Mouse (Mus musculus): ENCODE data around the gene Pbx1. TPM values are rescaled to one million over a fixed set of nuclear protein-coding genes. Genes with fewer than 3 reads are reported as not detected.
"Not testable (repeated sequence)": the region's sequence is repeated elsewhere in the genome, so short reads cannot be mapped to it uniquely, and the experiment has no call there.

Pbx1 gene
- polyA plus RNA-seq (2016; fragmentation: Nextera tagmentation; extraction: Ambion mirVana) = 34.4 and 35.4 TPM in 2 replicates

GRCm38 (mm10) chr1:168432232-168432280 lies at the start of gene Pbx1:
Gene Pbx1, minus strand, starts transcription at chr1:168432270.
- H3K9me3 ChIP-seq; H3K36me3 ChIP-seq; DNase-seq (ENCODE audit: low spot score); H3K27me3 ChIP-seq (ENCODE audit: insufficient read depth, poor library complexity, severe bottlenecking): not testable (repeated sequence)
- Histone ChIP-seq H3K4me3 (peak within 1 kb of the TSS; percentile 87), H3K4me1 (replicated peaks) (peaks cover 19% of the 10 kb centered on the region), H3K27ac (peak within 1 kb of the TSS; percentile 98)

DNA sequence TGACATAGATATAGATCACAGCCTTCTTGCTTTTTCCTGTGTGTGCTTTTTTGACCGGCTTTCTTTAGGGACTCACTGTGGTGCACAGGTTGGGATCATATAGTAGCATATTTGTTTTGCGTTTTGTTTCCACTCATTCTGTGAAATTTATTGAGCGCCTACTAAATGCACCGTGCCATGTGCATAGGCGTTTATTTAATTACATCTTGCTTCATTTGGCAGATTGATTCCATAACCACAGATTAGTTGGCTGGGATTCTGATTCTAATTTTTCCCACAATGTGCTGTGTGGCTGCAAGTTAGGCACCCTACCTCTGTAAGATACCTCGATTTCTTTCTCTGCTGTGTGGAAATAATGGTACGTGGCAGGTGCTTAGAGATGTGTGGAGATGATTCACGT lies 47.6 kb upstream of the Pbx1 start:
- DNase-seq (ENCODE audit: low spot score) = no peak
- Histone ChIP-seq H3K27me3 (ENCODE audit: insufficient read depth, poor library complexity, severe bottlenecking) (no peaks in the 10 kb centered on the region), H3K9me3 (no peaks in the 10 kb centered on the region), H3K4me1 (replicated peaks) (peaks cover 20% of the 10 kb centered on the region), H3K4me3 (no peak overlapping the region), H3K36me3 (no peaks in the 10 kb centered on the region), H3K27ac (no peak overlapping the region)
- 94% methylated on average over 8 of the region's 8 CpGs for WGBS

DNA sequence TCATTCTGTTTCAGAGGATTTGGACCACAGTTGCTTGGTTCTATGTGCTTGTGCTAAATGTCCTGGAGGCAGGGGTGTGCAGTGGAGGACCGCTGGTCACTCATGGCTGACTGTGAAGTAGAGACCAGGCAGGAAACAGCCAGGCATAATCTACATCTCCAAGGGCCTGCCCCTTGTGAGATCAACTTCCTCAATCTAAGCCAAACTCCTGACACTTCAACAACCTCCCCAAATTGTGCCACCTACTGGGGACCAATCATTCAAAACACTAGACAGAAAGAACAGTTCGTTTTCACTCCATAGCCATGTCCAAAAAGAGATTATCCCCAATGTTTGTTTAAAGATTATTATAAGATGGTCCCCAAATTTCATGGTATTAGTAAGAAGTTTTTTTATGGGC lies 46.8 kb upstream of the Pbx1 start:
- no peak overlapping the region for H3K4me3 ChIP-seq
- no peaks in the 10 kb centered on the region for H3K9me3 ChIP-seq
- 64% methylated on average over 2 of the region's 2 CpGs for WGBS
- H3K36me3 ChIP-seq = no peaks in the 10 kb centered on the region
- H3K27ac ChIP-seq = no peak overlapping the region
- DNase-seq (ENCODE audit: low spot score) = no peak
- H3K4me1 ChIP-seq (replicated peaks) = peaks cover 28% of the 10 kb centered on the region
- no peaks in the 10 kb centered on the region for H3K27me3 ChIP-seq (ENCODE audit: insufficient read depth, poor library complexity, severe bottlenecking)

- Histone ChIP-seq H3K27me3 (ENCODE audit: insufficient read depth, poor library complexity, severe bottlenecking) (no peaks in the 10 kb centered on the region), H3K9me3 (no peaks in the 10 kb centered on the region), H3K4me1 (replicated peaks) (peaks cover 41% of the 10 kb centered on the region), H3K4me3 (no peak overlapping the region), H3K27ac (peak overlapping the region; percentile 71), H3K36me3 (no peaks in the 10 kb centered on the region)
- no peak for DNase-seq (ENCODE audit: low spot score)
- 57% methylated on average over 3 of the region's 3 CpGs for WGBS
Observed at GRCm38 (mm10) chr1:168476917-168477316, 44.8 kb upstream of the Pbx1 start.

DNA sequence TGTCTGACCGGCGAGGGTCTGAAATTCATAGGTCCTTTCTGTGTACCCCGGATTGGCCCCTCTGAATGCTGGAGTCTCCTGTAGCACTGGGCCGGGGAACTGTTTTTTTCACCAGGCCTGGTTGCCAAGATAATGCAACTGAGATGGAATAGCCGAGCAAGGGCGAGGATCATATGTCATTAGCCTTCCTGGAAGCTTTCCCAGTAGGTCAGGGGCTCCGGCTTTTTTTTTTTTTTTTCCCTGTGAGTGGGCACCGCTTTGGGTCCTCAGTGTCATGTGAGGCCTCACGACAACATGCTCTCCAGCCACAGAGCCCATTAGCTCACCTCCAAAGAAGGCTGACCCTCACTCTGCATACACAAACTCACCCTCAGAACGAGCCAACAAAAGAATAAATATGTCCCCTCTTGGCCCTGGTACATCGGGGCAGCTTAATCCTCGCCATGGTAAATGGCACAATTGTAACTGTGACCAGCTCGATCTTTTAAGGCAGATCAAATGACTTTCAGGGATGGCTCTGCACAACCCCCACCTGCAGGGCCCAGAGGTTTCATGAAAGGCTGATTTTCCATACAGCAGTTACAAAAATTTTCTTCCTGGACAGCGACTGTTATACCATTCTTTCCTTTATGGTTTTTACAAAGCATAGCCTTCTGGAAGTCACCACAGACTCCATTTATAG lies 44.3 kb upstream of the Pbx1 start:
- H3K4me3 ChIP-seq = no peak overlapping the region
- H3K9me3 ChIP-seq = no peaks in the 10 kb centered on the region
- 58% methylated on average over 14 of the region's 14 CpGs for WGBS
- H3K27me3 ChIP-seq (ENCODE audit: insufficient read depth, poor library complexity, severe bottlenecking) = no peaks in the 10 kb centered on the region
- DNase-seq (ENCODE audit: low spot score) = peak; percentile 13
- H3K4me1 ChIP-seq (replicated peaks) = peaks cover 41% of the 10 kb centered on the region
- no peaks in the 10 kb centered on the region for H3K36me3 ChIP-seq
- H3K27ac ChIP-seq = peak overlapping the region; percentile 71

- WGBS = 88% methylated on average over 17 of the region's 17 CpGs
- H3K27me3 ChIP-seq (ENCODE audit: insufficient read depth, poor library complexity, severe bottlenecking) = no peaks in the 10 kb centered on the region
- H3K36me3 ChIP-seq = no peaks in the 10 kb centered on the region
- H3K4me1 ChIP-seq (replicated peaks) = peaks cover 41% of the 10 kb centered on the region
- DNase-seq (ENCODE audit: low spot score) = no peak
- H3K4me3 ChIP-seq = no peak overlapping the region
- H3K9me3 ChIP-seq = no peaks in the 10 kb centered on the region
- H3K27ac ChIP-seq = peak overlapping the region; percentile 71; the same call in 1 of the 2 replicates
Observed at GRCm38 (mm10) chr1:168475579-168476208, 43.6 kb upstream of the Pbx1 start.

DNA sequence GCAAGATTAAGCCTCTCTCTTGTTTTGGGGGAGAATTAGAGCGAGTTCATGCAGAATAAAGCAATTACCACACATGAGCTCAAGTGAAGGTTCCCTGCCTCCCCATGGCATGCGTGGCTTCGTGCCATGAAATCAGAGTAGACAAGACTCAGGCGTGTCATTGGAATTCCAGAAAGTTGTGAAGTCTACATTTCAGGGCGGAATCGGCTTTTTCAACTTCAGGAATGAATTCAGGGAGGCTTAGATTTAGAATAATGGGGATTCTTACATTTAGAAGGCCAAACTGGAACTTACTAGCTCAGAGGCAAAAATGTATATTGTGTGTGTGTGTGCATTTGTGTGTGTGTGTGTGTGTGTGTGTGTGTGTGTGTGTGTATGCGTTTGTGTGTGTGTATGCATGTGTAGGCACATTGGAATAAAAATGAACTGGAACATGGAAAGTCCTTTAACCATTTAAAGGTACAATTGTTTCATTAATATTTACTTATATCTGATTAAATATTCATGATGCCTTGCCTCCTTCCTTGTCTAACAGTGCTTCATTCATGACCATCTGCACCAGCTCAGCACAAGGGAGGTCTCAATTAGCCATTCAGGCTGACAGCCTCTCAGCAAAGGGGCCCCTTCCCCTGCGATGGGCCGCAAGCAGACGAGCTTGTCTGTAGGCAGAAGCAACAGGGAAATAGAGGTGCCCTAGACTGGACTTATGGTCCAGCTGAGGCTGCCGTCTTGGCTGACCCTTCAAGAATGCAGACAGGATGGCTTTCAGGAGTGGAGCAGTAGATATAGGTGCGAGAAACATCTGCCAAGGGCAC lies 41.4 kb upstream of the Pbx1 start:
- Histone ChIP-seq H3K4me3 (0 out of 2 replicates have a peak overlapping the region, but pooled peaks have one; percentile 6), H3K4me1 (replicated peaks) (peaks cover 41% of the 10 kb centered on the region), H3K9me3 (no peaks in the 10 kb centered on the region), H3K27me3 (ENCODE audit: insufficient read depth, poor library complexity, severe bottlenecking) (no peaks in the 10 kb centered on the region), H3K36me3 (no peaks in the 10 kb centered on the region), H3K27ac (peak overlapping the region; percentile 83)
- WGBS = 45% methylated on average over 12 of the region's 12 CpGs
- peak; percentile 71 for DNase-seq (ENCODE audit: low spot score)

DNA sequence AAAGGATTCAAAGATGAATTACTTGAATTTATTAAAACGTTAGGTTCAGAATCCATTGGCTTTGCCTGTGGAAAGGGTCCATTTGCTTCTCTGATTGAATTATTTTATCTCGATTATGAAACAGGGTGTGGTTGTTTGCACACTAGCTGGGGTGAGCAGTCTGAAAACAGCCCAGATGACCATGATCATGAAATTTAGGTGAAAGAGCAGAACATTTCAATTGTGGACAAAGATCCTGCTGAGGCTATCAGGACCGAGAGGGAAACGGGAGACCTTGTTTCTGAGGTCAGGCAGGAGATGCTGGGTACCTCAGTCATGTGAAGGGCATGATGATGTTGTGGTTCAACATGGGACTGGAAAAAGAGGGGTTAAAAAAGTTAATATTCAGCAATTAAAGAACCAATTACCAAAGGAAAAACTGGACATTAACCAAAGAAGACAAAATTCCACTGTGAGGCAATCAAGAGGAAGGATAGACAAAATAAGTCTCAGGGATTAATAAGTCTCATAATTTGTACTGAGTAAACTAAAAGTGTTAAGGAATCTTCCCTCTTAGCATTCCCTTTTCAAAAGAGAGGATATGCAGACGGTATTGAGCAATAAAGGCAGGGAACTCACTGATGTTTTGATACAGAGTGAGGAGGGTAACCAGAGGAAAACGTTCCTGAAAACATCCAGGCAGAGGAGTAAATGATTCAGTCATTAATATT lies 40.6 kb upstream of the Pbx1 start:
- DNase-seq (ENCODE audit: low spot score) = no peak
- no peaks in the 10 kb centered on the region for H3K9me3 ChIP-seq
- H3K4me1 ChIP-seq (replicated peaks) = peaks cover 41% of the 10 kb centered on the region
- no peaks in the 10 kb centered on the region for H3K27me3 ChIP-seq (ENCODE audit: insufficient read depth, poor library complexity, severe bottlenecking)
- no peaks in the 10 kb centered on the region for H3K36me3 ChIP-seq
- H3K27ac ChIP-seq = peak overlapping the region; percentile 83; the same call in 1 of the 2 replicates
- WGBS = 71% methylated on average over 6 of the region's 6 CpGs
- H3K4me3 ChIP-seq = no peak overlapping the region

DNA sequence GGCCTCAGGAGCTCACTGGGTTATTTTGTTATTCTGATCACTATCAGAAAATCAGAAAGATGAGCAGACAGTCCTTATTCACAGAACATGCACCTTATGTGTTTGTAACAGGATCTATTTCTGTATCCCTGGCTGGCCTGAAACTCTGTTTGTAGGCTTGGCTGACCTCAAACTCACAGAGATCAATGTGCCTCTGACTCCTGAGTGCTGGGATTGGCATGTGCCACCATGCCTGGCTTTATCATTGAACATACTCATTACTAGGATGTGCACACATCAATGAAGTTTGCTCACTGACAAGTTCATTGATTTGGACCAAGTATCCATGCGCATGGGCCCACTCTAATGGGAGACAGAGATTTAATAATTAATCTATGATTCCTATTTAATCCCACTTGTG lies 27.4 kb upstream of the Pbx1 start:
- no peak for DNase-seq (ENCODE audit: low spot score)
- Histone ChIP-seq H3K36me3 (no peaks in the 10 kb centered on the region), H3K27me3 (ENCODE audit: insufficient read depth, poor library complexity, severe bottlenecking) (no peaks in the 10 kb centered on the region; the same call in 1 of the 2 replicates), H3K4me3 (no peak overlapping the region), H3K27ac (no peak overlapping the region), H3K4me1 (replicated peaks) (peaks cover 9% of the 10 kb centered on the region), H3K9me3 (no peaks in the 10 kb centered on the region)
- WGBS = 95% methylated on average over 1 of the region's 1 CpGs

DNA sequence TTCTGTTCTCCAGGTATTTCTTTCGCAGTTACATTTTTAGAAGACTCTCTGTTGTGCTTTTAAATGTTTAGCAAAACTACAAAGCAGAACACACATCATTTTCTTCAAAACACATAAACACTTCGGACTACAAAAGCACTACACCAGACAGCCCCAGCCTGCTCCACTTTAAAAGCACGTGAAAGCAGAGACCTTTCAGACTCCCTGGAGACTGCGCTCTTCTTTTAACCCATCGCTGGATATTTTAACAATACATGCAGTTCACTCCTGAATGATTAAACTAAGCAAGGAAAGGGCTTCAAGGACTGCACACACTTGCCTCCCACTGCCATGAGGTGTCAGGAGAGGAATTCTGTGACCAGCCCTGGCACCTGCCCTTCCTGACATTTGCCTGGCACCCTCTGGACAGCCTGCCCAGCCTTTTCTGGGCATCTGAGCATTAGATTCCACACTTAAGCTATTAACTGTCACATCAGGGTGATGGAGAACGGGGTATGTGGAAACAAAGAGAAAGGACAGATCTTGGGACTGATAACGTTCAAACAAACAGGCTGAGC lies 25.2 kb upstream of the Pbx1 start:
- H3K27ac ChIP-seq = no peak overlapping the region
- H3K36me3 ChIP-seq = no peaks in the 10 kb centered on the region
- DNase-seq (ENCODE audit: low spot score) = no peak
- peaks cover 9% of the 10 kb centered on the region for H3K4me1 ChIP-seq (replicated peaks)
- no peak overlapping the region for H3K4me3 ChIP-seq
- 50% methylated on average over 7 of the region's 7 CpGs for WGBS
- no peaks in the 10 kb centered on the region; the same call in 1 of the 2 replicates for H3K27me3 ChIP-seq (ENCODE audit: insufficient read depth, poor library complexity, severe bottlenecking)
- no peaks in the 10 kb centered on the region for H3K9me3 ChIP-seq

DNA sequence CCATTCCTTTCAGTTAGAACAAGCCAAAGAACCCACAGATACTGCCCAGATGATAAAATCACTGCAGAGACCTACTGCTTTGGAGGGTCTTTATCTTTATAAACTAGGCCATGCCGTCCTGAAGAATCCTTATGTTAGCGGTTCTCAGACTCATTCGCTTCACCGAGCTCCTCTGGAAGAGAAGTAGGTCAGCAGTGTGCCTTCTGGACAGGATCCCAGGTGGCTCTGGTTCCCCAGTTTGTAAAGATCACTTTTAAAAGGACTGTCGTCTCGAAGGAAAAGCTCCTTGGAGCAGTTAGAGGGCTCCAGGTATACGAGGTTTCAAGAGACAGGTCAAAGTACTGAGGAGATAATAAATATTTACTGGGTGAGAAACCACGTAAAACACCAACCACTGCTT lies 23.1 kb upstream of the Pbx1 start:
- H3K27me3 ChIP-seq (ENCODE audit: insufficient read depth, poor library complexity, severe bottlenecking) = no peaks in the 10 kb centered on the region; the same call in 1 of the 2 replicates
- peaks cover 14% of the 10 kb centered on the region for H3K4me1 ChIP-seq (replicated peaks)
- H3K9me3 ChIP-seq = no peaks in the 10 kb centered on the region
- no peak for DNase-seq (ENCODE audit: low spot score)
- WGBS = 88% methylated on average over 8 of the region's 8 CpGs
- H3K36me3 ChIP-seq = no peaks in the 10 kb centered on the region
- no peak overlapping the region for H3K4me3 ChIP-seq
- no peak overlapping the region for H3K27ac ChIP-seq

- Histone ChIP-seq H3K4me1 (replicated peaks) (peaks cover 3% of the 10 kb centered on the region; the same call in 1 of the 2 replicates), H3K27me3 (ENCODE audit: insufficient read depth, poor library complexity, severe bottlenecking) (no peaks in the 10 kb centered on the region), H3K9me3 (no peaks in the 10 kb centered on the region), H3K36me3 (no peaks in the 10 kb centered on the region), H3K4me3 (no peak overlapping the region), H3K27ac (no peak overlapping the region)
- 96% methylated on average over 3 of the region's 3 CpGs for WGBS
- no peak for DNase-seq (ENCODE audit: low spot score)
Observed at GRCm38 (mm10) chr1:168433671-168434070, 1.6 kb upstream of the Pbx1 start.
